Mouse (Mus musculus): ENCODE data around the gene Sirt7.

DNA sequence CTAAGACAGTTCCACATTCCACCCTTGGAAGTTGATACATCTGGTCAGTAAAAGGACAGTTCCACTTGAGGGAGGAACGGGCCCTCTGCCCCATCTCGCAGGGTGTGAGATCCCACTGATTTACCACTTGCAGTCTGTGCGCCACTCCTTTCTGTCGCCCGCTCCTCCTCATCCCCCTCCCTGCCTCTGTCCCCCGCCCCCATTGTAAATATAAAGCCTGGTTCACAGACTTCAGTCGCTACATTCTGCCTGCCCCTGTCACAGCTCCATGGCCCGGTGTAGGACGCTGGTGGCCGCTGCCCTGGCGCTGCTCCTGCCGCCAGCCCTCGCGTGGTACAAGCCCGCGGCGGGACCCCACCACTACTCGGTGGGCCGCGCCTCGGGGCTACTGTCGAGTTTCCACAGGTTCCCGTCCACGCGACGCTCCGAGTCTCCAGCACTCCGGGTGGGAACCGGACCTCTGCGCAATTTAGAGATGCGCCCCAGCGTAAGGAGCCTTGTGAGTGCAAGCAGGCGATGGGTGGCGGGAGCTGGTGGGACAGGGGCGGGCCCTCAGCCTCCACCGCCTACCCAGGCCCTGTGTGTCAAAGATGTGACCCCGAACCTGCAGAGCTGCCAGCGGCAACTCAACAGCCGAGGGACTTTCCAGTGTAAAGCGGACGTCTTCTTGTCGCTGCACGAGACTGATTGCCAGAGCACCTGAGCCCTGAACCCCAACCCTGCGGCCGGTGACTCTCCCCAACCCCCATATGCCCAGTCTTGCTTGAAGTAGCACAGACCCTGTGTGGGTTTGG is 16.6 kb downstream of the Sirt7 start, which contains the start of gene Npb:
- TF ChIP-seq HCFC1 (IDR thresholded peaks at IDR 0.05; ENCODE audit: borderline replicate concordance, insufficient read depth, low read length) (no peak), MAFK (IDR thresholded peaks at IDR 0.05; ENCODE audit: insufficient read depth, low read depth, low read length) (no peak)
